Mouse (Mus musculus) myocyte (in vitro differentiated cells): ENCODE measurements at regions not wholly inside any gene's neighbourhood (a gene's known extent, or its start where the extent isn't known, plus 50 kb on each side); places are given as distances from the start of the nearest gene placed in this dataset.

Source experiments
- CEBPB ChIP-seq: IDR thresholded peaks from 2 replicates; pipeline ENCODE4 v1.6.1; 2011; ENCODE audit warnings: mild to moderate bottlenecking, moderate library complexity; ENCODE audit not compliant: poor library complexity, insufficient read depth, severe bottlenecking
- TCF12 ChIP-seq: IDR thresholded peaks from one replicate; pipeline ENCODE4 v1.6.1; 2011; ENCODE audit warnings: mild to moderate bottlenecking, control low read depth; ENCODE audit not compliant: poor library complexity, insufficient read depth, severe bottlenecking
- USF1 ChIP-seq: IDR thresholded peaks from one replicate; pipeline ENCODE4 v1.6.1; 2011; ENCODE audit warnings: low read depth, mild to moderate bottlenecking, control low read depth, moderate library complexity

DNA sequence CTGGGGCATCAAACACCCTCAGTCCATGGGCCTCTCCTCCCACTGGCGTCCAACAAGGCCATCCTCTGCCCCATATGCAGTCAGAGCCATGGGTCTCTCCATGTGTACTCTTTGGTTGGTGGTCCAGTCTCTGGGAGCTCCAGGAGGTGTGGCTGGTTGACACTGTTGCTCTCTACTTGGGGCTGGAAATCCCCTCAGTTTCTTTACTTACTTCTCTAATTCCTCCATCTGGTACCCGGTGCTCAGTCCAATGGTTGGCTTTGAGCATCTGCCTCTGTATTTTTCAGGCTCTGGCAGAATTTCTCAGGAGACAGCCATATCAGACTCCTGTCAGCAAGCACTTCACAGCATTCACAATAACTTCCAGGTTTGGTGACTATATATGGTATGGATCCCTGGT lies 55.7 kb upstream of the Ctsc start:
- TF ChIP-seq USF1 = no peak
- no peak for TF ChIP-seq CEBPB
- TF ChIP-seq TCF12 = no peak
